Mouse (Mus musculus): ENCODE data around the gene Dctd. TPM values are rescaled to one million over a fixed set of nuclear protein-coding genes. Genes with fewer than 3 reads are reported as not detected.

The Dctd gene
- polyA plus RNA-seq, 1 experiment from 2014 or later = 8.4 TPM

- Histone ChIP-seq H3K9ac (no peak overlapping the region), H3K27me3 (no peaks in the 10 kb centered on the region), H3K4me2 (no peak overlapping the region), H3K27ac (no peak overlapping the region), H3K36me3 (no peaks in the 10 kb centered on the region), H3K4me1 (replicated peaks) (peaks cover 8% of the 10 kb centered on the region), H3K9me3 (peaks cover 5% of the 10 kb centered on the region; the same call in 1 of the 2 replicates), H3K4me3 (no peak overlapping the region)
- 95% methylated on average over 9 of the region's 9 CpGs for WGBS
- no peak for ATAC-seq (ENCODE audit: low FRiP score)
Observed at GRCm38 (mm10) chr8:48199171-48199570, 100.3 kb downstream of the Dctd start.

- 67% methylated on average over 3 of the region's 3 CpGs for WGBS
- H3K27me3 ChIP-seq = no peaks in the 10 kb centered on the region
- no peak overlapping the region for H3K9ac ChIP-seq
- H3K4me1 ChIP-seq (replicated peaks) = peaks cover 19% of the 10 kb centered on the region
- no peak for ATAC-seq (ENCODE audit: low FRiP score)
- H3K27ac ChIP-seq = no peak overlapping the region
- H3K36me3 ChIP-seq = no peaks in the 10 kb centered on the region
- H3K9me3 ChIP-seq = peaks cover 5% of the 10 kb centered on the region; the same call in 1 of the 2 replicates
- H3K4me2 ChIP-seq = no peak overlapping the region
- no peak overlapping the region for H3K4me3 ChIP-seq
Observed at GRCm38 (mm10) chr8:48202632-48203031, 103.7 kb downstream of the Dctd start.

Other genes with a start within 250 kb of the Dctd start
- gene Wwc2, start 108.2 kb upstream of the Dctd start, polyA plus RNA-seq (2015; fragmentation: Nextera tagmentation; extraction: Ambion mirVana) = 5.4 and 6.0 TPM in 2 replicates

All from hindbrain, embryonic 13.5 days (tissue).